Mouse (Mus musculus) midbrain, postnatal 0 days (tissue): ENCODE data around the gene Lactb. TPM values are rescaled to one million over a fixed set of nuclear protein-coding genes. Genes with fewer than 3 reads are reported as not detected.

Source experiments
- ATAC-seq: fragments of 200-750 bp; cut with Nextera tagmentation; 2 replicates; pipeline ENCODE4 v1.8.0; 2017; ENCODE audit warnings: moderate number of reproducible peaks, mild to moderate bottlenecking, moderate TSS enrichment, moderate library complexity; ENCODE audit not compliant: low FRiP score
- DNase-seq: peaks from one replicate; pipeline ENCODE4 v3.0.0-alpha.2; 2015; ENCODE audit warnings: low spot score
- H3K27ac ChIP-seq: fragments of 300-500 bp; sonication (generic); 2 replicates; pipeline ENCODE4 v1.5.1; 2014; ENCODE audit warnings: low read depth, mild to moderate bottlenecking, low read length, mixed read lengths
- H3K27me3 ChIP-seq: fragments of 300-500 bp; sonication (generic); 2 replicates; pipeline ENCODE4 v1.6.1; 2014; ENCODE audit warnings: low read length, control low read depth, mixed read lengths; ENCODE audit not compliant: insufficient read depth
- H3K36me3 ChIP-seq: fragments of 300-500 bp; sonication (generic); 2 replicates; pipeline ENCODE4 v1.6.1; 2014; ENCODE audit warnings: low read length, control low read depth, mixed read lengths; ENCODE audit not compliant: insufficient read depth
- H3K4me1 ChIP-seq: fragments of 300-500 bp; sonication (generic); 2 replicates; pipeline ENCODE4 v1.6.1; 2014; ENCODE audit warnings: mild to moderate bottlenecking, control low read depth, antibody characterized with exemption, low read length, mixed read lengths; ENCODE audit not compliant: insufficient read depth
- H3K4me2 ChIP-seq: fragments of 300-500 bp; sonication (generic); 2 replicates; pipeline ENCODE4 v1.6.1; 2014; ENCODE audit warnings: low read depth, mild to moderate bottlenecking, low read length, mixed read lengths; ENCODE audit not compliant: poor library complexity, severe bottlenecking
- H3K4me3 ChIP-seq: fragments of 300-500 bp; sonication (generic); 2 replicates; pipeline ENCODE4 v1.5.1; 2014; ENCODE audit warnings: low read depth, mild to moderate bottlenecking, low read length, moderate library complexity
- H3K9ac ChIP-seq: fragments of 300-500 bp; sonication (generic); replicated peaks from 2 replicates; pipeline ENCODE4 v1.6.1; 2014; ENCODE audit warnings: mild to moderate bottlenecking, low read length, moderate library complexity, mixed read lengths; ENCODE audit not compliant: poor library complexity, severe bottlenecking
- H3K9me3 ChIP-seq: fragments of 300-500 bp; sonication (generic); 2 replicates; pipeline ENCODE4 v1.6.1; 2016; ENCODE audit warnings: low read length, control low read depth
- CTCF ChIP-seq: IDR thresholded peaks from 2 replicates; pipeline ENCODE4 v1.5.1; 2016; ENCODE audit warnings: antibody characterized with exemption, mild to moderate bottlenecking
- WGBS: fragments of 180-500 bp; shearing (Covaris S2); extraction: QIAGEN DNeasy Blood & Tissue Kit; methylation state at CpG from one replicate; pipeline ENCODE4 v1.1.7; 2014; 5-methylcytosine and 5-hydroxymethylcytosine counted together
- polyA plus RNA-seq: library from polyadenylated mRNA; unstranded; fragments of >200 nt; fragmentation: Nextera tagmentation; extraction: Ambion mirVana; gene quantifications from 2 replicates; pipeline ENCODE4 v1.2.1, GENCODE M21; 2015
- total RNA-seq: library from RNA; depleted of rRNA; stranded (reverse); fragments of >200 nt; gene quantifications from 2 replicates; pipeline ENCODE4 v1.2.3, GENCODE M21; 2014

Gene Lactb
- total and polyA plus RNA-seq, 2 experiments from 2014 or later, result 12.9 to 18.8 TPM

- Histone ChIP-seq H3K27ac (no peak overlapping the region), H3K27me3 (no peaks in the 10 kb centered on the region), H3K4me2 (no peak overlapping the region), H3K4me1 (0 out of 2 replicates have a peak, but pooled peaks cover 6% of the 10 kb centered on the region), H3K9ac (no peak overlapping the region), H3K4me3 (no peak overlapping the region), H3K36me3 (no peaks in the 10 kb centered on the region; the same call in 1 of the 2 replicates), H3K9me3 (no peaks in the 10 kb centered on the region)
- TF ChIP-seq CTCF, result peak; percentile 14; the same call in 1 of the 2 replicates
- no peak for ATAC-seq
- no peak for DNase-seq
- WGBS, result 98% methylated on average over 1 of the region's 1 CpGs
These were observed 53.2 kb downstream of the Lactb start for GRCm38 (mm10) chr9:66922076-66922475.

GRCm38 (mm10) chr9:66920488-66921279 lies 54.6 kb downstream of the Lactb start:
- H3K9me3 ChIP-seq, result no peaks in the 10 kb centered on the region
- no peaks in the 10 kb centered on the region; the same call in 1 of the 2 replicates for H3K36me3 ChIP-seq
- no peak overlapping the region for H3K27ac ChIP-seq
- H3K4me2 ChIP-seq, result peak overlapping the region; percentile 72
- peak; percentile 32 for DNase-seq
- H3K4me3 ChIP-seq, result no peak overlapping the region
- 8% methylated on average over 6 of the region's 6 CpGs for WGBS
- 0 out of 2 replicates have a peak, but pooled peaks cover 6% of the 10 kb centered on the region for H3K4me1 ChIP-seq
- H3K9ac ChIP-seq, result no peak overlapping the region
- TF ChIP-seq CTCF, result peak; percentile 44
- ATAC-seq, result no peak
- H3K27me3 ChIP-seq, result no peaks in the 10 kb centered on the region

DNA sequence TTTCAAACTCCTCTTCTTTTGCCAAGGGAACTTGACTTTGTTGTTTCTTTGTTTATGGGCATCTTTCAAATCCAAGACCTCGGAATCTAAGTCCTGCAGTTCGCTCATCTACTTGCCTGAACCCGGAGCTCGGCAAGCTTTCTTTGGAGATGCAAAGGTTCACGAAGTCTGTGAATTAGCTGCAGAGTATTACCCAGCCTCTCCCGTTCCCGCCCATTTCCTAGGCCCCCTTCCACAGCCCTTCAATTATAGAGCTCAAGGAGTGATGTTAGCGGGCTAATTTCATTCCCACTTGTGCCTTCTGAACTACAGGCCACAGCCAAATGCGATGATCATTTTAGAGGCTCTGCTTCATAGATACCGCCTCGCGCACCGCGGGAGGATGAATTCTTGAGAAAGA lies 55.3 kb downstream of the Lactb start:
- peak; percentile 54; the same call in 1 of the 2 replicates for ATAC-seq
- Histone ChIP-seq H3K27ac (peak overlapping the region; percentile 71), H3K4me3 (peak overlapping the region; percentile 95), H3K9me3 (no peaks in the 10 kb centered on the region), H3K27me3 (no peaks in the 10 kb centered on the region), H3K36me3 (no peaks in the 10 kb centered on the region; the same call in 1 of the 2 replicates), H3K9ac (peak overlapping the region; percentile 99), H3K4me1 (0 out of 2 replicates have a peak, but pooled peaks cover 6% of the 10 kb centered on the region), H3K4me2 (peak overlapping the region; percentile 72)
- DNase-seq, result peak; percentile 21
- no peak for TF ChIP-seq CTCF
- under 1% methylated on average over 14 of the region's 14 CpGs for WGBS

DNA sequence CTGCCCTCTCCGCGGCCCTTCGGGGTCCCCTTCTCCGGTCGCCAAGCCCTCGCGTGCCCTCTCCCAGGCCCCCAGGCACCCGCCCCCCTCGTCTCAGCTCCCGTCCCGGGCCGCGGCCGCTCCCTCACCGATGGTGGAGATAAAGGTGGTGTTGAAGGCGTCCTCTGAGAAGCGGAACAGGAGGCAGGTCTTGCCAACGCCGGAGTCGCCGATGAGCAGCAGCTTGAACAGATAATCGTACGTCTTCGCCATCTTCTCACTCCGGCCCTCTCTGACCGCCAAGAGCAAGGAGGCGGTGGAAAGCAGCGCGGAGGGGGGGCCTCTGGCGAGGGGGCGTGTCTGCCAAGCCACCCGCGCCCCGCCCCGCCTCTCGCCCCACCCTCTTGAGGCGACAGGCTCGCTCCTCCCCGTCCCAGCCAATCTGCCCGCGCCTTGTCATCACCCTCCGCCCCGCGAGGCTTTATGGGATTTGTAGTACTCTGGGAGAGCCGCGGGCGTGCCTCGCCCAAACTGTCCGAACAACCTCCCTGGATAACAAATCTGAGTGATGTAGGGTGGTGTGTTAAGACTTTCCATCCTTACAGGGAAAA lies 55.8 kb downstream of the Lactb start, which contains the start of gene Rab8b:
Rab8b (minus strand) TSS at position 306 of the 590 bp plus-strand sequence.
- TF ChIP-seq CTCF, result no peak
- no peaks in the 10 kb centered on the region for H3K9me3 ChIP-seq
- under 1% methylated on average over 47 of the region's 49 CpGs for WGBS
- ATAC-seq, result peak; percentile 98
- H3K27ac ChIP-seq, result peak within 1 kb of the TSS; percentile 92
- DNase-seq, result peak; percentile 98
- H3K27me3 ChIP-seq, result no peaks in the 10 kb centered on the region
- H3K9ac ChIP-seq, result peak within 1 kb of the TSS; percentile 99
- H3K36me3 ChIP-seq, result no peaks in the 10 kb centered on the region; the same call in 1 of the 2 replicates
- 0 out of 2 replicates have a peak, but pooled peaks cover 6% of the 10 kb centered on the region for H3K4me1 ChIP-seq
- peak within 1 kb of the TSS; percentile 95 for H3K4me3 ChIP-seq
- H3K4me2 ChIP-seq, result peak within 1 kb of the TSS; percentile 72

- Histone ChIP-seq H3K27me3 (no peaks in the 10 kb centered on the region), H3K9me3 (no peaks in the 10 kb centered on the region), H3K4me1 (0 out of 2 replicates have a peak, but pooled peaks cover 6% of the 10 kb centered on the region), H3K36me3 (no peaks in the 10 kb centered on the region; the same call in 1 of the 2 replicates), H3K4me3 (peak overlapping the region; percentile 95), H3K4me2 (peak overlapping the region; percentile 72), H3K27ac (peak overlapping the region; percentile 92), H3K9ac (peak overlapping the region; percentile 99)
- DNase-seq, result no peak
- no peak for TF ChIP-seq CTCF
- ATAC-seq, result no peak
- WGBS, result 2% methylated on average over 27 of the region's 27 CpGs
These were observed 56.5 kb downstream of the Lactb start for GRCm38 (mm10) chr9:66918672-66919330.
